Mouse (Mus musculus) myocyte (in vitro differentiated cells): ENCODE data around the gene Zbtb9. TPM values are rescaled to one million over a fixed set of nuclear protein-coding genes. Genes with fewer than 3 reads are reported as not detected.

ENCODE experiments used
- H3K27me3 ChIP-seq: one replicate; pipeline ENCODE4 v1.6.1; 2011; ENCODE audit not compliant: control insufficient read depth, insufficient read depth, insufficient read length
- H3K36me3 ChIP-seq: one replicate; pipeline ENCODE4 v1.6.1; 2011; ENCODE audit not compliant: control insufficient read depth, insufficient read depth
- H3K4me2 ChIP-seq: one replicate; pipeline ENCODE4 v1.6.1; 2011; ENCODE audit warnings: low read depth, control low read depth
- H3K4me3 ChIP-seq: one replicate; pipeline ENCODE4 v1.5.1; 2011; ENCODE audit warnings: mild to moderate bottlenecking, control low read depth, moderate library complexity
- H3K79me2 ChIP-seq: one replicate; pipeline ENCODE4 v1.6.1; 2011; ENCODE audit not compliant: control insufficient read depth, insufficient read depth
- H3ac ChIP-seq: one replicate; pipeline ENCODE4 v1.6.1; 2011; ENCODE audit not compliant: control insufficient read depth, insufficient read length
- CEBPB ChIP-seq: IDR thresholded peaks from 2 replicates; pipeline ENCODE4 v1.6.1; 2011; ENCODE audit warnings: mild to moderate bottlenecking, moderate library complexity; ENCODE audit not compliant: poor library complexity, insufficient read depth, severe bottlenecking
- E2F4 ChIP-seq: IDR thresholded peaks from one replicate; pipeline ENCODE4 v1.6.1; 2011; ENCODE audit warnings: mild to moderate bottlenecking, control low read depth, moderate library complexity; ENCODE audit not compliant: insufficient read depth
- MAX ChIP-seq: IDR thresholded peaks from one replicate; pipeline ENCODE4 v1.6.1; 2011; ENCODE audit warnings: low read depth, mild to moderate bottlenecking, control low read depth
- MYOD1 ChIP-seq, 3 experiments: IDR thresholded peaks; one replicate each; pipeline ENCODE4 v1.6.1; 2011; ENCODE audit warnings: control low read depth in 2 of 3, low read depth in 2 of 3, mild to moderate bottlenecking in 2 of 3, moderate library complexity in 1 of 3; ENCODE audit not compliant: insufficient read length in 2 of 3, control insufficient read depth in 1 of 3
- MYOG ChIP-seq, 3 experiments: IDR thresholded peaks; one replicate each; pipeline ENCODE4 v1.6.1; 2011; ENCODE audit warnings: control low read depth in 2 of 3, low read depth in 2 of 3, mild to moderate bottlenecking in 2 of 3; ENCODE audit not compliant: insufficient read length in 2 of 3, control insufficient read depth in 1 of 3, insufficient read depth in 1 of 3
- POLR2A ChIP-seq: IDR thresholded peaks from one replicate; pipeline ENCODE4 v1.6.1; 2011; ENCODE audit warnings: low read depth, mild to moderate bottlenecking, control low read depth, moderate library complexity; ENCODE audit not compliant: insufficient read length
- POLR2AphosphoS2 ChIP-seq: IDR thresholded peaks from one replicate; pipeline ENCODE4 v1.6.1; 2011; ENCODE audit warnings: low read depth, control low read depth; ENCODE audit not compliant: insufficient read length
- REST ChIP-seq: IDR thresholded peaks from one replicate; pipeline ENCODE4 v1.6.1; 2011; ENCODE audit warnings: mild to moderate bottlenecking, control low read depth, moderate library complexity; ENCODE audit not compliant: insufficient read depth, insufficient read length
- SRF ChIP-seq: IDR thresholded peaks from one replicate; pipeline ENCODE4 v1.6.1; 2011; ENCODE audit warnings: low read depth; ENCODE audit not compliant: control insufficient read depth, insufficient read length
- TCF12 ChIP-seq: IDR thresholded peaks from one replicate; pipeline ENCODE4 v1.6.1; 2011; ENCODE audit warnings: mild to moderate bottlenecking, control low read depth; ENCODE audit not compliant: poor library complexity, insufficient read depth, severe bottlenecking
- TCF3 ChIP-seq: IDR thresholded peaks from one replicate; pipeline ENCODE4 v1.6.1; 2011; ENCODE audit warnings: low read depth, control low read depth; ENCODE audit not compliant: insufficient read length
- USF1 ChIP-seq: IDR thresholded peaks from one replicate; pipeline ENCODE4 v1.6.1; 2011; ENCODE audit warnings: low read depth, mild to moderate bottlenecking, control low read depth, moderate library complexity
- polyA plus RNA-seq: library from polyadenylated mRNA; unstranded; fragments of >200 nt; fragmentation: generic; extraction: Trizol; gene quantifications from one replicate; pipeline ENCODE4 v1.2.1, GENCODE M21; 2012; ENCODE audit warnings: missing spikeins

Zbtb9 gene
- polyA plus RNA-seq, 1 experiment, result 8.8 TPM

DNA sequence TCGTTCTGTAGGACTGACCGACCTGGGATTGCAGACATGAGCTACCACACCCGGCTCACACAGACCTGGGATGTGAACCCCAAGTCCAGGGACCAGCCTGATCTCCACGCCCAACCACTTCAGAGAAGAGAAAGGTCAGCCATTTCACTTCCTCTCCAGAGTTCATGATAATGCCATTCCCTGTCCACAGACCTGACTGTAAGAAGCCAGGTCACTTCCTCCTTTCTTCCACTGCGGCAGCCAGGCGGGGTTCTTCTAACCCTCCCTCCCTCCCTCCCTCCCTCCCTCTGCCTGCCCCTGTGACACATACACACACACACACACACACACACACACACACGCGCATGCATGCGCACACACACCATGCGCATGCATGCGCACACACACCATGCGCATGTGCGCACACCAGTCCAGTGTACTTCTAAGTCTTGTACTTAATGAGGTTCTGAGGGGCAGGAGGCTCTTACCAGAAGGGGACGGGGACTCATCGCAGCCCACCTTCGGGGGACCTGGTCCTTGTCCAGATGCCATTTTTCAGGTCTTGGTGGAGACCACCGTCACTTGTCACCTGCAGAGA is 52.4 kb downstream of the Zbtb9 start:
- no peak overlapping the region for H3ac ChIP-seq
- H3K36me3 ChIP-seq, result peaks cover 11% of the 10 kb centered on the region
- H3K27me3 ChIP-seq, result no peaks in the 10 kb centered on the region
- TF ChIP-seq MYOD1 (IDR thresholded peaks at IDR 0.05; ENCODE audit: control insufficient read depth in 1 of 3, insufficient read length in 2 of 3, low read depth in 2 of 3) (no peak), CEBPB (no peak), REST (no peak), TCF3 (no peak), E2F4 (no peak), POLR2A (no peak), MYOG (IDR thresholded peaks at IDR 0.05; ENCODE audit: control insufficient read depth in 1 of 3, insufficient read depth in 1 of 3, insufficient read length in 2 of 3, low read depth in 2 of 3) (no peak), POLR2AphosphoS2 (no peak), TCF12 (no peak), USF1 (no peak), SRF (no peak), MAX (no peak)
- H3K79me2 ChIP-seq, result peaks cover 19% of the 10 kb centered on the region
- H3K4me3 ChIP-seq, result no peak overlapping the region
- no peak overlapping the region for H3K4me2 ChIP-seq

DNA sequence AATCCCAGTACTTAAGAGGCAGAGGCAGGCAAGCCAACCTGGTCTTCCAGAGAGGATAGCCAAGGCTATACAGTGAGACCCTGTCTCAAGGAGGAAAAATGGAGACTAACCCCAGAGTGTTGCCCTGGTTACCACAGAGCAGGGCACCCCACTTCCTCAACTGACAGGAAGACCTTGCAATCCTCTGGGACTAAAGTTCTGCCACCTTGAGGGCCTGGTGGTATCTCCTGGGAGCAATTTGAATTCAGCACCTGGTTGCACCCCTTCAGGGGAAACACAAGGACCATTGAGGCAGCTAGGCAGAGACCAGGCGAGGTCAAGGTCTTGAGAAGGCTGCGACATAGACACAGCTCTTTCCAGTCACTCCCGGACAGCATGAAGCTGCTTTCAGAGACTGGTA is 53.0 kb downstream of the Zbtb9 start:
- no peaks in the 10 kb centered on the region for H3K27me3 ChIP-seq
- H3ac ChIP-seq, result no peak overlapping the region
- no peak overlapping the region for H3K4me3 ChIP-seq
- H3K4me2 ChIP-seq, result no peak overlapping the region
- peaks cover 19% of the 10 kb centered on the region for H3K79me2 ChIP-seq
- TF ChIP-seq MYOG (IDR thresholded peaks at IDR 0.05; ENCODE audit: control insufficient read depth in 1 of 3, insufficient read depth in 1 of 3, insufficient read length in 2 of 3, low read depth in 2 of 3) (no peak), MAX (no peak), TCF3 (no peak)
- peaks cover 11% of the 10 kb centered on the region for H3K36me3 ChIP-seq

DNA sequence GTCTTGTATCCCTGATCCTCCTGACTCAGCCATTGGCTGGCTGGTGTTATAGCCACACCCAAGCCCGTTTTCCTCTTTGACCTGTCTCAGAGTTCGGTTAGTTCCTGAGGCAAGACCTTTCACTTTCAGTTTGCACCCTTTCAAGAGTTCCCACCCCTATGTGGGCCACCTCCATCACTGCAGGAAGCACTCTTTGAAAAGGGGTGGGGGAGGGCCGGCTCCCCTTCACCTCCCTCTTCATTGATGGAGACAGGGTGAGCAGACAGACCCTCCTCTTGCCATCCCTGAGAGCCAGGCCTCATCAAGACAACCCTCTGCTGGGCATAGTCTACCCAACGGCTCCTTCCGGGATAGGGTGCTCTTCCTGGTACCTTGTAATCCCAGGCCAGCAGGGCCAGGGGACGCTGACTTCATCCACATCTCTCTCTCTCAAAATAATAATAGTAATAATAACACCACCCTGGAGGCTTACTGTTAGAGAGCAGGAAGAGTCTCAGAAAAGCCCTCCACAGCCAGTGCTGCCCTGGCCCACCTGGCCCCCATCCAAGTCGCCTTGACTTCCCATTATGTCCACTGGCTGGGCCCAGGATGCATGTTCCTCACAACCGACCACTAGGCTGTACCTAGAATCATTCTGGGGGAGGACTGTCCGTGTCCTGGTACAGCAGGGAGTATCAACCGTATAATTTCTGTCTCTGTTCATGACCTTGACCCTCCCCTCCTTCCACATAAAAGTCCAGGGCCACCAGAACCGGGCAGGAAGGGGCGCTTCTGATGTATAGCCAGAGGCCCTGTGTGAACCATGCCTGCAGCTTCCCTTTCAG is 54.7 kb downstream of the Zbtb9 start:
- Histone ChIP-seq H3ac (peak overlapping the region; percentile 63), H3K4me2 (peak overlapping the region; percentile 85), H3K36me3 (peaks cover 6% of the 10 kb centered on the region), H3K79me2 (peaks cover 19% of the 10 kb centered on the region), H3K27me3 (no peaks in the 10 kb centered on the region), H3K4me3 (peak overlapping the region; percentile 98)
- TF ChIP-seq CEBPB (no peak), MYOG (IDR thresholded peaks at IDR 0.05; ENCODE audit: control insufficient read depth in 1 of 3, insufficient read depth in 1 of 3, insufficient read length in 2 of 3, low read depth in 2 of 3) (no peak)

DNA sequence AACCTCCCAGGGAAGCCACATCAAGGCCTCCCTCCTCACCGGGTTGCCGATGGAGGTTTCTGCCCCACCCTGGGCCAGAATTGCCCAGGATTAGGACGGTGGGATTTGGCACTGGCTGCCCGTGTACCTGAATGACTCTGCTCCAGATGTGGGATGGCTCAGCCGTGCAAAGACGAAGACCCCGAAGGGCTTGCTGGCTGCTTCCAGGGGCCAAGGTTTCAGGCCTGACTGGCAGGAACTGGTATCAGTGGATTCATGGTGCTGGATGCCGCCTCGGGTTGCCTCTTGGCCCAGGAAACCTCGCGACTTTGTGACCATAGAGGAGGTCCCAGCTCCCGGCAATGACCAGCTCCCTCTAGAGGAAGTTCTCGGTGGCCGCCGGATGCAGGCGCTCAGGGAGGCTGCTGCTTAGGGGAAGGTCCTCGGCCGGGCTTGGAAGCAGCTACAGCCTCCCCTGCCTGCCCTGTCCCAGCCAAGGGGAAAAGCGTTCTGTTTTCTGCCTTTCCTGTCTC is 55.4 kb downstream of the Zbtb9 start:
- H3K79me2 ChIP-seq, result peaks cover 19% of the 10 kb centered on the region
- no peaks in the 10 kb centered on the region for H3K27me3 ChIP-seq
- peak overlapping the region; percentile 63 for H3ac ChIP-seq
- H3K4me3 ChIP-seq, result peak overlapping the region; percentile 98
- peaks cover 6% of the 10 kb centered on the region for H3K36me3 ChIP-seq
- no peak for TF ChIP-seq MAX
- peak; percentile 77 for TF ChIP-seq POLR2A
- peak; percentile 74 for TF ChIP-seq POLR2AphosphoS2
- H3K4me2 ChIP-seq, result peak overlapping the region; percentile 85

DNA sequence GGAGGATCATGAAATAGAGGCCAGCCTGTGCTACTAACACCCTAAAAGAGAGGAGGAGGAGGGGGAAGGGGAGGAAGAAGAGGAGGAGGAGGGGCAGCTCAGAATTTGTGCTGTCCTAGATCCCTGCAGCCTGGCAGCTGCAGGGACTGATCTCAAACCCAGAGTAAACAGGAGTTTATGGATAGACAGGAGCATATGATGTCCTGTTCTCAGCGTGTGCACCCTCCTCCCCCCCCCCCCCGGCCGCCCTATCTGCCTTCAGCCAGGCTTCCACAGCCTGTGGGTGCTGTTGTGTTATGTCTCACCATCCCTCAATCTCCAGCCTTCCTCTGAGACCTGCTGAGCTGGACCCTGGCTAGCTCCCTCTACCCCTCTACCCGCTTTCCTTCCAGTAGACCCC is 55.9 kb downstream of the Zbtb9 start, which contains the start of gene Bak1:
TSS of gene Bak1 (minus strand) at position 101 of the 400 bp plus-strand sequence.
- peak within 1 kb of the TSS; percentile 85 for H3K4me2 ChIP-seq
- peaks cover 6% of the 10 kb centered on the region for H3K36me3 ChIP-seq
- H3K4me3 ChIP-seq, result peak within 1 kb of the TSS; percentile 98
- peaks cover 19% of the 10 kb centered on the region for H3K79me2 ChIP-seq
- H3K27me3 ChIP-seq, result no peaks in the 10 kb centered on the region
- no peak for TF ChIP-seq USF1
- no peak for TF ChIP-seq POLR2AphosphoS2
- no peak for TF ChIP-seq TCF12
- TF ChIP-seq CEBPB, result no peak
- TF ChIP-seq MYOG (IDR thresholded peaks at IDR 0.05; ENCODE audit: control insufficient read depth in 1 of 3, insufficient read depth in 1 of 3, insufficient read length in 2 of 3, low read depth in 2 of 3), result no peak
- no peak for TF ChIP-seq E2F4
- TF ChIP-seq MAX, result no peak
- TF ChIP-seq SRF, result no peak
- peak in 2 of 3 experiments; percentile 20 to 27 for TF ChIP-seq MYOD1 (IDR thresholded peaks at IDR 0.05; ENCODE audit: control insufficient read depth in 1 of 3, insufficient read length in 2 of 3, low read depth in 2 of 3)
- H3ac ChIP-seq, result peak within 1 kb of the TSS; percentile 63
